Mouse (Mus musculus) brain, embryonic 18.5 days (tissue): ENCODE measurements at regions not wholly inside any gene's neighbourhood (a gene's known extent, or its start where the extent isn't known, plus 50 kb on each side); places are given as distances from the start of the nearest gene placed in this dataset.
A peak's percentile ranks its signal among the peaks of the same experiment; 100 is the strongest.

Experiments used
- DNase-seq: peaks from one replicate; pipeline ENCODE4 v3.0.0-alpha.2; 2012; ENCODE audit warnings: low read depth, low spot score

DNA sequence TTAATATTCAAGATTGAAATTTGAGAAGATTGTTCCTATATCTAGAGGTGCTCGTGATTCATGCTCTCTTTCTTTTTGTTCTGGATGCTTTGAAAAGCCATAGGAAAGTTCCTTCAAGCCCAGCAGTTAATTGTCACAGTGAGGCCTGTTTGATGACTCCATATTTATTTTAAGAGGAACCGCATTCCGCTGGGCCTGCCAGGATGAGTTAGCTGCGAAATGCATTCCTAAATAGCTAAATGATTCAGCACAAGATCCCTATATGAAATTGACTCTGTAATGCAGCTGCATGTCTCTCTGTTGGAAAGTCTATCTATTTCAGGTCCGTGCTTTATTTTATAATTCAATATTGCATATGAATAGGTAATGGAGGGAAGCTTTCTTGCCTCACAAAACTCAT lies 511.9 kb upstream of the Adgra3 start:
- DNase-seq, result no peak

DNA sequence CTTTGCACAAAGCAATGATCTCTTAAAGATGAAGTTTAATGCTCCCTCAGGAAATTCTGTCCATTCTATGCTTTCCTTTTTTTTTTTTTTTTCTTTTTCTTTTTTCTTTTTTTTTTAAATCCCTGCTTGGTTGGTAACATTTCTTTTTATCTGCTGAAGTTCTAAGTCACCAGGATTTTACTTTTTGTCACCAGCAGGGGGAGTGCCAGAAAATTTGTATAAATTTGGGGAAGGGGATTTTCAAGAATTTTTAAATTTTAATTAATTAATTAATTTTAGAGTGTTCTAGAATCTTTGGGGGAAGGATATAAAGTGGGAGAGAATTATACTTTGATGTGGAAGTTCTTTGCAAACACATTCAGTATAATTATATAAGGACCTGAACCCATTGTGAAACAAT lies 492.3 kb upstream of the Adgra3 start:
- DNase-seq, result no peak

DNA sequence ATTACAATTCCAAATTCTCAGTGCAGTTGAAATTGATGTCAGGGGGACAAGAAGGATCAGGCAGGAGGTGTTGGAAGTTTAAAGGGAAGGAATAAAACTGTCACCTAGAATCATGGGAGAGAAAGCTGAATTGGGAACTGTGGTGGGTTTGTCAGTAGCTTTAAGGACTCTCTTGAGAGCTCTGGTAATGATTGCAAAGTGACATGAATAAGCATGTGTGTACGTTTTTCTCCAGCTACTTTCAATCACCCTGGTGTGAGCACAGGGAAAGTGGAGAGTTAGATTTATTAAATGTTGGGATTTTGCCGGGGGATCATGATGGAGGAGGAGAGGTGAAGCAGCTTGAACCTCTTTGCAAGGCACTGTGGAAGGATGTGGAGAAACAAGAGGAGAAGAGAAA lies 453.7 kb upstream of the Adgra3 start:
- no peak for DNase-seq

DNA sequence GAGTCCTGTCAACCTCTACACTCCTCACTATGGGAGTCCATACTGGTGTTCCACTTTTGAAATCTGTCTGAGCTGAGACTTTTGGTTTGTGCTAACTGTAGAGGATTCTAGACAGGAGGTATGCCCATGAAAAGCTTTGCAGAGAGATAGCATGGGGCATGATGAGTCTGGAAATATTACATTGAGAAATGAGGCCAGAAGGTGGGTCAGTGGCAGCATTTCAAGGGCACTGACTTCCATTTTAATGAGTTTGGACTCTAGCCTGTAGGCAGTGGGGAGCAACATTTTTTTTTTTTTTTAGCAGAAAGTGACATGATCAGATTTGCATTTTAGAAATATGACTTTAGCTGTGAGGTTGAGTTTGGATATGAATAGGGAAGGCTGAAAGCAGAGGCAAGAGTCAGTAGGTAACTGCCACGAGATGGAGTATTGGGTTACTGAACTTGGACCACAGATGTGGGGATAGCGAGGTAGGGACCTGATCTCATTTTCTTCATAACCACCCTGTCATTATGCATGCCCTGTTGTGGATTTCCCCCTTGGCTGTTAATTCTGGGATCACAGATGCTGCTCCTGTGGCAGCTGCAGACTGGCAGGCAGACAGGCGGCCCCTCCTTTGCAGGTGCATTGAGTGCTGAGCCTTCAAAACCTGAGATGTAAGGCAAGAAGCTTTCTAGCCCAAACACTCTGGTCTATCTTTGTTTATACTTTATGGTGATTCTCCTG lies 451.1 kb upstream of the Adgra3 start:
- DNase-seq, result no peak

DNA sequence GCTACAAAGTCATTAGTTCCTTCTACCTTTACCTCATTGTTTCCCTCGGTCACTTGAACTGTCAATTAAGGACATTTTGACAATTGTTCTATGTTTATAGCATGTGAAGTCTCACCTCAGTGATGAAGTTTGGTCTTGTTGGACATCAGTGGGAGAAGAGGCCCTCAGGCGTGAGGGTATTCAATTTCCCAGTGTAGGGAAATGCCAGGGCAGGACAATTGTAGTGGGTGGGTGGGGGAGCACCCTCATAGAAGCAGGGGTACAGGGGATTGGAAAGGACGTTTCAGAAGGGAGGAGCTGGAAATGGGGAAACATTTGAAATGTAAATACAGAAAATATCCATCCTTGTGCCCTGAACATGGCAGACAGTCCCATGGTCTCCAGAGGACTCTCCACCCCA lies 431.4 kb upstream of the Adgra3 start:
- DNase-seq, result no peak

DNA sequence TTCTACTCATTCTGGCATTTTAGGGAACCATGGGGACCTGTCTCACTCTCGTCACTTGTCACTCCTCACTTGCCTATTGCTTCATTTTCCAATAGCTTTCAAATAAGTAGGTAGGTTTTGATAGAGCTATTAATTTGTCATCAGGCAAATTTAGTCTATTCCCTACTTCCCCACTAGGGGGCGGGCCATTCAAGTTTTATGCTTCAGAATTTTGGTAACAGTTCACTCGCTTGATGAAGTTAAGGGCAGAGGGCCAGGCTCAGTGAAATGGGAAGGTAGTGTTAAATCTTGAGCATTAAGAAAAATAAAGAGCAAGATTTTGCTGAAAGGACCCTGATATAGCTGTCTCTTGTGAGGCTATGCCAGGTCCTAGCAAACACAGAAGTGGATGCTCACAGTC lies 418.2 kb upstream of the Adgra3 start:
- DNase-seq, result peak; percentile 20

DNA sequence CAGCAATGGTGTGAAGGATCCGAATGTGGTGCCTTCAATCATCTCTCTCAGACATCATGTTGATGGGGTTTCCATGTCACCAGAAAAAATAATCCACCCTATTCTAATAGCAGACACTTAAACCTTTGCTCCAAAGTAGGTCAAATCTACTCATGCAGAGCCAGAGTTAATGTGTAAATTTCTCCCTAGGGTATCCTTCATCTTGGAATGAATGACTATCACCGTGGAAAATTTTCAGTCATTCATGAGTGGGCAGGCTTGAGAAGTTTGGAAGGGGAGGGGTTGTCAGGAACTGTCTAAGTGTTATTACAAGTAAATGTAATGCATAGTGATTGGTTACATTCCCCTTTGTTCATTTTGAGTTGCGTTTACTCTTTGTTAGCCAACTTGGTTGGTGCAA lies 402.7 kb upstream of the Adgra3 start:
- DNase-seq, result no peak

DNA sequence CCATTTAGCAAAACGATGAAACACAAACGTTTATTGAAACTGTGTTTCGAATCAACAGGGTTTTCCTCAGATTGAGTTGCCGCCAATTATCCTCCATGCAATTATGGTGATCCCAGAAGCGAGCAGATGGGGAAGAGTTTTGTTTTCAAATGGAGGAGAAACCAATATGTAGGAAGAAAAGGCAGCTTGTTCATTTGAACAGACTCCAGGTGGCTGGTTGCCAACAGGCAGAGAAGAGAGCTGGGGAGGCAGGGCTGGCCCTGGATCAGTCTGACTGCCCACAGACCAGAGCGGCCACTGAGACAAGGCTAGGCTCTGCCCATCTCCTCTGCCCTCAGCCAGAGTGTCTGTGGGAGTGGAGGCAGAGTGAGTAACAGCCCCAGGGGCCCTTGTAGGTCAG lies 398.8 kb upstream of the Adgra3 start:
- DNase-seq, result peak; percentile 78

DNA sequence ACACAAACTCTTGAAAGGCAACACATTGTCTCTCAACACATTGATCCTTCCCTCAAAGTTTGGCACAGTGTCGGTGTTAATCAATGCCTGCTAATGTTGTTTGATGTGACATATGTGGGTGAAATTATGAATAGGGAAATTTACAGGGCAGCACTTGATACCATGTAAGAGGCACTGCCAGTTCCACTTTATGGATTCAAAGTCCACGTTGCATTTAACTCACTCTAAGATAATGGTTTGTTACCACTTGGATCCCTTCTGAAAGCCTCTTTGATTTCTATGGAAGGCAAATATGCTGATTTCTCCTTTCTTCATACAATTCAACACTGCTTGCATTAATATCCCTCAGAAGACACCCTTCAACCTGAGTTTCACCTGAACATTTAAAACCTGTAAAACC lies 395.6 kb upstream of the Adgra3 start:
- DNase-seq, result no peak

DNA sequence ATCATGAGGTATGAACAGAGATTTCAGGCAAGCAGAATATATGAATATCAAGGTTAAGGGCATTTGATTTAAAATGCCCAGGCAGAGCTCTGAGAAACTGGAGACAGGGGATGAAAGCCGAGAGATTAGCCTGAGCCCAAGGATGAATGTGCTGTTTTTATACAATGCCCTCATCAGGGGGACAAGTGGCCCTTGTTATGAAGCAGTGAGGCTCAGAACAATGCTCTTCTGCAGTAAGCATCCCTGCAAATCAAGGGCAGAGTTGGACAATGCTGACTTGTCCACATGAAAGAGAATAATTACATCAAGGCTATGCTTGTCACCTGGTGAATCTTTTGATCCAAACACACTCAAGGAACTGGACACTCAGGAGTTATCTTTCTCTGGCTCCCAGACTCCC lies 348.1 kb upstream of the Adgra3 start:
- no peak for DNase-seq

DNA sequence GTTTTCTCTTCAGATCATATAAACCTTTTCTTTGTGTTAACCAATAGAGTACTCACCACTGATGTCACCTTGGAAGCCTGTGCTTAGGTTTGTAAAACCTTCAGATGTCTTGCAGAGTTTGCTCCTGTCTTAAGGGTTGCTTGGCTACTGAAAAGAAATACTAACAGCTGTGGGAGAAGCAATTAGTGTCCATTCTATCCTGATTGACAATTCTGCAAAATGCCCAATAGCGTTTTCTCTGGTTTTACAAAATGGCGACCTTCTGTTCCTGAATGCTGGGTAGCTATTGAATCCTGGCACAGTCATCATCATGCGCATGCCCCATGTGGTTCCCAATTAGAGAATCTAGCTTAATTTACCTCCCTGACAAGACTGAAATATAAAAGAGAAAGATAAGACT lies 347.7 kb upstream of the Adgra3 start:
- DNase-seq, result no peak
